Mouse (Mus musculus): ENCODE data around the gene 1110032A03Rik.

- no peak for TF ChIP-seq CTCF (IDR thresholded peaks at IDR 0.05; ENCODE audit: low read depth, low read length)
- TF ChIP-seq POLR2A (IDR thresholded peaks at IDR 0.05; ENCODE audit: insufficient read depth, low read length) = no peak
These were observed 29.5 kb downstream of the 1110032A03Rik start for GRCm38 (mm10) chr9:50745806-50746205.
